Mouse (Mus musculus): ENCODE results near the gene Ddias. TPM values are rescaled to one million over a fixed set of nuclear protein-coding genes. Genes with fewer than 3 reads are reported as not detected.
"Not testable (repeated sequence)": the region's sequence is repeated elsewhere in the genome, so short reads cannot be mapped to it uniquely, and the experiment has no call there.

Ddias gene
- total RNA-seq (2021) = under 1 TPM; 0.55 to 0.87 TPM

DNA sequence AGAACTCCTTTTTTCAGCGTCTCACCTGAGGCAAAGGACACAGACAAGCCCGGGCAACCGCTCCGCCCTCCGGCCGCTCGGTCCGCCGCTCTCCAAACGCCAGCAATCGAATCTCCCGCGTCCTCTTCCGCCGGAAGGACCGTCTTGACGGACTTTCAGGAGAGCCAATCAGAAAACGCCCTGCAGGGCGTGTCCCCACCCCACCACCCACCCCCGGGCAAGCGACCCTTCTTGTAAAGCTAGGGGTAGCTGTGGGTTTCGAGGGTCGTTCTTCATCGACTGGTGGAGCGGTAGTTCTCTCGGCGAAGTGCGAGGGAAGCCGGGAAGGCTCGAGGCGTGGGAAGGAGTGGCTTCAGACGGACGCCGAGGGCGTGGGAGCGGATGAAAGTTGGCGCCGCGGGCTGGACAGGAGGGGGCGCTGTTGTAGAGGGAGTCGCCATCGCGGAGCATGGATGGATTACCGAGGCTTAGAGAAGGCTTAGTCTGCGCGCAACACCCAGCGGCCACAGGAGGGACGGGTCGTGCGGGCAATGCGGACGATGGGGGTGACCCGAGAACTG, at the start of gene Ddias, which contains the start of gene Prcp:
Gene Ddias (minus strand): TSS at position 132 of the 560 bp plus-strand sequence.
Gene Prcp (plus strand): TSS at position 355 of the 560 bp plus-strand sequence.
- intact Hi-C loops (cut with DNase I) = loop anchor here (1.0 to 5.0 kb wide), 7 partner anchors 23 to 237 kb away; partner anchors contain the start of genes Ankrd42, Pcf11 and Rab30
- DNase-seq (ENCODE audit: low spot score in 2 of 2) = peak; percentile 90 to 93

DNA sequence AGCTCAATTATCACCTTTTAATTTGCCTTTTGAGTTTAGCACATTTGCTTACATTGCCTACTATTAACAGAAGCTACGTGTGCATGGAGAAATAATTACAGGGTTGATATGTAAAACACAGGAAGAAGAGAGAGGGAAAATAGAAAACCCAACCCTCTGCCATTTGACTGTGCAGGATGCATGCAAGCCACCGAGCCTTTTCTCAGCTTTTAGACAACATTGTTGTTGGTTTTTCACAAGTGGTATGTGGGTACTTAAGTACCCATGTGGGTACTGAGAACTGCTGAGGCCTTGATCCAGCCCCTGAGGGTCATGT, 46.8 kb upstream of the Ddias start:
- DNase-seq (ENCODE audit: low spot score in 2 of 2) = no peak
- intact Hi-C loops (cut with DNase I) = no loop called here

- no peak for DNase-seq (ENCODE audit: low spot score in 2 of 2)
- intact Hi-C loops (cut with DNase I) = no loop called here
Observed at GRCm38 (mm10) chr7:92920172-92920856, 46.3 kb upstream of the Ddias start.

DNA sequence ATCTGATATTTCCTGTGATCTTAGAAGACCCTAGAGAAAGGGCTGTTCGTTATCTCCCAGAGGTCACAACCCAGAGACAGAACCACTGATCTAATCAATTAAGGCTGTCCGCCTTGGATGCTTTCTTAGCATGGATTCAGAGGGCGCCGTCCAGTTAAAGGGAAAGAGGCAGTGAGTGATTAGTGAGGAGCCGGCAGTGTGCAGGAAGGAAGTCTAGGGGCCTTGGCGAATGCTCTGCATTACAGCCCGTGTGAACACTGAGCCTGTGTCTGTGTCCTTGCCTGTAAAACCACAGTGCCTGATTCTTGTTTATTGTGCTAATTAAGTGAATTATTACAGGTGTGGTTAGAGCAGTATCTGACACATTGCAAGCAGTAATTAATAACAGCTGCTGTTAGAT, 30.2 kb upstream of the Ddias start:
- DNase-seq (ENCODE audit: low spot score in 2 of 2); intact Hi-C loops (cut with DNase I): not testable (repeated sequence)

DNA sequence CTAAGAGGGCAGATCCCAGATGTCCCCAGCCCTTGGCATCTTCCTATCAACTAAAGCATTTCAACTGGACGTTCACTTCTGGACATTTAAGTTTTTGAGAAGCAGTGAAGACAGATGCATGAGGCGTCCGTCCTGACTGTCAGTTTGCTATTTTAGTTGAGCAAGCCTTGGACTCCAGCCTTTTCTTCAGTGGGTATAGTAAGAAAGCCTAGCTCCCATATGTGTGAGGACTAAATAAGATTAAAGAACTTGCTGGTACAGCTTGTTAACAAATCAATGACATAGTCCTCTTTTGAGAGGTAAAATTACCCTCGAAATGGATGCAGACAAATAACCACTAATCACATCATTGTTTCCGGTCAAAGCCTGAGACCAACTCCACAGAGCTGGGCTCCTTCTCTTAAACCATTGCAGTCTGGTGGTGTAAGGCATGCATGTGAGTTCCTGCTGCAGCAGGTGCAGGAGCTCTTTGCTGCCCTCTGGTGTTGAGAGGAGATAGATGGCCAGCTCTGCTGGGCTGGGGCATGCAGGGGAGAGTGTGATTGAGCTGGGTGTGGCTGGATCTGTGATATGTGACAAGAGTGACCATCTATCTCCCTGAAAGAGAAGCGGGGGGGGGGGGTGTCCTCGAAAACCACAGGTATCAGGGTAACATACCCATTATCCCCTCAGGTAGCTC, 29.5 kb upstream of the Ddias start:
- intact Hi-C loops (cut with DNase I) = loop anchor here (1.0 kb wide), 1 partner anchor 29 kb away; the partner anchor contains the start of genes Ddias and Prcp
- DNase-seq (ENCODE audit: low spot score in 2 of 2) = peak; percentile 48 to 80

DNA sequence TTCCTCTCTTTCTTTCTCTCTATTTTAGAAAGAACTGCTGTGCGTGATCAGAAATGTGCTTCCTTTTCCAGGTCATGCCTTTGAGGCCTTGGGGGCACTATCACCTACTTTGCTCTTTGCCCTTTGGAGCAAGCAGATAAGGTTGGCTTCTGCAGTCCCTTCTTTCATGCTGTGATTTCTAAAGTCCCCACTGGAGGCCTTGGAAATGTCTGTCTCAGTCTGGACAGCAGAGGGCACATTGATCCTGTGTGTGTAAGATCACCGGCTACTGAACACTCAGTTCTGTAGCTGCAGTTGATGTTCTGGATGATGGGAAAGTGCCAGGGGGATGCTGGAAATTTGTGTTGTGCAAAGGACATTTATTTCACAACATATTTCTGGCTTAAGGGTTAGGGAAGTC, 23.0 kb upstream of the Ddias start:
- peak in 1 of 2 experiments; percentile 50 for DNase-seq (ENCODE audit: low spot score in 2 of 2)
- intact Hi-C loops (cut with DNase I) = loop anchor here (2.0 to 5.0 kb wide), 2 partner anchors 22 to 65 kb away; partner anchors contain the start of genes Ddias and Prcp

DNA sequence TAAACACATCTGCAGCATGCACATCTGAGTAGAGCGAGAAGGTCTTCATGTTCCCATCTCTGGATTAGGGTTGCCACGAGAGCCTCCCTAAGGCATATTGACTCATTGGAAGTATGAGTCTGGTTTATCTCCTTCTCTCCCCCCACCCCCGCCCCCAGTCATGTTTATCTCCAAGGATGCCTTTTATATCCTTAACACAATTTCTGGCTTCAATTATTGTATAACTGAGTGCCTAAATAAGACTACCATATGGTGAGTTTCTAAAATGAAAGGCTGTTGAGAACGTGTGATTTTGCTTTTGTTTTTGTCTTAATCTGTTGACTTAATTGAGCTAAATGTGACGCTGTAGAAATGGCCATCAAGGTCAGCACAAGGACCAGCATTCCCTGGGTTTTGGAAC, 22.0 kb upstream of the Ddias start:
- intact Hi-C loops (cut with DNase I) = loop anchor here (2.0 to 5.0 kb wide), 2 partner anchors 21 to 66 kb away; partner anchors contain the start of genes Ddias and Prcp
- DNase-seq (ENCODE audit: low spot score in 2 of 2) = peak in 1 of 2 experiments; percentile 37

DNA sequence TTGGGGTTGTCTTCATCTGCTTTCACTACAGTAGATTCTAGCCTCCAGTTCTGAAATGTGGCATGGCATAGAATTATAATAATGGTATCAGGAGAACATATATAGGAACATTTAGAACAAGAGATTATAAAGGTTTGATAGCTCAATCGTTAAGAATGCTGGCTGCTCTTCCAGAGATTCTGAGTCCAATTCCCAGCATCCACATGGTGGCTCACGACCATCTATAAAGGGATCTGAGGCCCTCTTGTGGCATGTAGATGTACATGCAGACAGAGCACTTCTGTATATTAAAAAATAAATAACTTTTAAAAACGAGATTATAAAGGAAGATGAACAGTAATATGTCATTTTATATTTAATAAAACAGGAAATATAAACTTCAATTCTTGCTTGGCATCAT, 19.4 kb upstream of the Ddias start:
- intact Hi-C loops (cut with DNase I) = no loop called here
- no peak for DNase-seq (ENCODE audit: low spot score in 2 of 2)

GRCm38 (mm10) chr7:92890618-92891230, 16.7 kb upstream of the Ddias start:
- no peak for DNase-seq (ENCODE audit: low spot score in 2 of 2)
- intact Hi-C loops (cut with DNase I) = no loop called here

DNA sequence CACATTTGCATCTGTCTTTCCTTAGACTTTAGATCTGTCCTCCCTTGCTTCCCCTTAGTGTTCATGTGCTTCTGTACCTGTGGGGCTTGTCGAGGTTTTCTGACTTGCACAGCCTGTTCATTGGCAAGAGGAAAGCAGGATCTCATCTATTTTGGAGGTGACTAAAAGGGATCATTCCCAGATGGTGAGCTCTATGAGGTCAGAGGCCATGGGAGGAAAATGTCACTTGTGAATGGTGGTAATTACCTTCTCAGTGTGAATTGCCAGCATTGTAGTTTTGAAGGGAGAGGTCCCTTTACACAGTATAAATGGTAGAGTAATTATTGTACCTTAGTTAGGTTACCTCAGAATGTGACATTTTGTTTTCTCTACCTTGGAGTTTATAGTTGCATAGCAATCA, 16.2 kb upstream of the Ddias start:
- intact Hi-C loops (cut with DNase I) = no loop called here
- DNase-seq (ENCODE audit: low spot score in 2 of 2) = no peak

- intact Hi-C loops (cut with DNase I) = no loop called here
Observed at GRCm38 (mm10) chr7:92887230-92887629, 13.2 kb upstream of the Ddias start.

DNA sequence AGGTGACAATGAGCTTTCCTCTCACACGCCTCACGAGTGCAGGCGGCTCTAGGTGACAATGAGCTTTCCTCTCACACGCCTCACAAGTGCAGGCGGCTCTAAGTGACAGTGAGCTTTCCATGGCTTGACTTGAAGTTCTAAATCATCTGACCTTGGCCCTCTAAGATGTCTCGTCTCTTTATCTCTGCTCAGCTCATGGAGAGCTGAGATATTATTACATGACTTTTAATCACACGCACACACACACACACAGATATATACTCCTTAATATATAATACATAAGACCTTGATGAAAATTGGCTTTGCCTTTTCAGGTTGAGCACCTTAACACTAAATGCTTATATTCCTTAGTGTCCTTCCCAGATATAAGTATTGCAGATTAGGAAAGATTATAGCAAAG, 12.8 kb upstream of the Ddias start:
- DNase-seq (ENCODE audit: low spot score in 2 of 2) = no peak
- intact Hi-C loops (cut with DNase I) = no loop called here

More at GRCm38 (mm10) chr7:92887230-92887629, 13.2 kb upstream of the Ddias start:
- no peak for DNase-seq (ENCODE audit: low spot score in 2 of 2)

DNA sequence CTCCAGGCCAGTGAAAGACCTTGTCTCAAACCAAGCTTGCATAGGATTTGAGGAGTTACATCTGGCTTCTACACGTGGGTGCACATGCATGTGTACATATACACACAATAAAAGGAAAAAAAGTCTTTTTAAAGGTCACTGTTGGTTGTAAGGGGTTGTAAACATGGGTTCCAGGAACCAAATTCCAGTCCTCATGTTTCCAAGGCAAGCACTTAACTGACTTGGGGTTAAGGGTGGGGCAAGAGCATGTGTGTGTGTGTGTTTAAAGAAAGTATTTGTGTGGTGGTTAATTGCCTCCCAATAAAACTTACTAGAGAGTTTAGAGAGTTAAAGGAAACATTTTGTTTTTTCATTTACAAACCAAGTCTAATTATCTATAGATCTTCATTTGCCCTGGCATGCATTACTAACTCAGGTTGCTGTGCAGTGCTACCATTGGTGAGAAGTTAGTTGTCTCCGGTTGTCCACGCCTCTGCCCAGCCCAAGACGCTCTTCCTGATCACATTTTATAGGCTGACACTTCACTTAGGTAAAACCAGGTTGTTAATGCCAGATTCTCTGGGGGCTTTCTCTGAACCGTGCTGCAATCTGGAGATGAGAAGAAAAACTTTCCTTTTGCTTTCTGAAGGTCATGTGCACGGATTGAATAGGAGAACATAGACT, 11.1 kb upstream of the Ddias start:
- no peak for DNase-seq (ENCODE audit: low spot score in 2 of 2)
- intact Hi-C loops (cut with DNase I) = no loop called here

GRCm38 (mm10) chr7:92883850-92884716, 10.0 kb upstream of the Ddias start:
- DNase-seq (ENCODE audit: low spot score in 2 of 2) = no peak
- intact Hi-C loops (cut with DNase I) = no loop called here

DNA sequence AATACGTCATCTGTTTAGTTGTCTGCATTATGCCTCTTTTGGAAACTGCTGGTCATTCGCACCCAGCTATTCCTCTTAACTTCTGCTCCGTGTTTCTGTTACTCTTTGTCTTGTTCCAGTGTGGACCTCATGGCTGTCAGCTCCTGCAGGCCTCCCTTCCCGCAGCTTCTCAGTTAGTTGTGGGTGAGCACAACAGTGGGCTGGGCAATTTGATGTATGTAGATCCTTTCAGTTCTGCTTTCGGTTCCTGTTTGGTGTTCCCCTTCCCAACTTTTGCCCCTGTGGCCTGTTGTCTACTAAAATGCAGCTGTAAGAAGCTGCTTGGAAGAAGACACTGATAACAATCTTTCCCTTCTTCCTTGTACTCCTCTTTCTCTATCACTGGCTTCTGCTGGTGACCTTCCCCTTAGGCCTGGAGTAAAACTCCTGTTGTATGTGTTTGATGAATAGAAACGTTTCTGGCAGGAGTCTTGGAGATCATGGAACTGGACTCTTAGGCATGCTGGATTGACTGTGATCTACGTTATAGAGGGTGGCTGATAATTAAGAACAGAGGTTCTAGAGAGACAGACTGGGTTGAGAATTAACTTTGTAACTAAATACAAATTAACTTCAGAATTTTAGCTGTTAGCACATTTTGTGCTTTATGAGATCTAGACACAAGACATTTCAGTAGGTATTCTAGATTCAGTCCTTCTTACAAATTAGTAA, 4.7 kb upstream of the Ddias start:
- peak in 1 of 2 experiments; percentile 19 for DNase-seq (ENCODE audit: low spot score in 2 of 2)
- intact Hi-C loops (cut with DNase I) = no loop called here

DNA sequence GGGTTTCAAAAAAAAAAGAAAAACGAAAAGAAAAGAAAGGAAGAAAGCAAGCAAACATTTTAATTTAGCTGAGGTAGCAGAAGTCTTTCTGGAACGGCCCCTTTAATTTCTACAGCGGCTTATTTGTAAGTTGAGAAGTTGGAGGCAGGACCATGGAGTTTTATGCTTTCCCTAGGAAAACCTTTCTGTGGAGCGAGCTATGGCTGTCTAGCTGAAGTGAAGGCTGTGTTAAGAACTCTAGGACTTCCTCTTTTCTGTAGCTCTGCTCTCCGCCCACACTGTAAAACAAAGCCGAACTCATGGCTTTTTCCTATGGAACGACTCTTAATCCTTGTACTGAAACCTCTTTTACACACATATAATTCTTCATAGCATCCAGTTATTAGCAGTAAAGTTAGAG, 2.5 kb upstream of the Ddias start:
- intact Hi-C loops (cut with DNase I) = no loop called here
- no peak for DNase-seq (ENCODE audit: low spot score in 2 of 2)

- no peak for DNase-seq (ENCODE audit: low spot score in 2 of 2)
- intact Hi-C loops (cut with DNase I) = no loop called here
Observed at GRCm38 (mm10) chr7:92876066-92876465, 2.0 kb upstream of the Ddias start.

- intact Hi-C loops (cut with DNase I) = loop anchor here (1.0 to 5.0 kb wide), 7 partner anchors 22 to 238 kb away; partner anchors contain the start of genes Ankrd42, Pcf11 and Rab30
- DNase-seq (ENCODE audit: low spot score in 2 of 2) = peak; percentile 84 to 95
Observed at GRCm38 (mm10) chr7:92874761-92875408, 838 bp upstream of the Ddias start.
